Mouse (Mus musculus) heart, adult 2 months (tissue): ENCODE results near the gene 1110032A03Rik.

Experiments
- CTCF ChIP-seq: fragments of 200-600 bp; IDR thresholded peaks from 2 replicates; pipeline ENCODE4 v1.8.1; 2022; ENCODE audit warnings: antibody characterized with exemption, mild to moderate bottlenecking, moderate library complexity
- POLR2A ChIP-seq: fragments of 200-500 bp; IDR thresholded peaks from 2 replicates; pipeline ENCODE4 v1.6.1; 2011; ENCODE audit warnings: mild to moderate bottlenecking, low read depth, low read length, control low read depth; ENCODE audit not compliant: insufficient read depth

DNA sequence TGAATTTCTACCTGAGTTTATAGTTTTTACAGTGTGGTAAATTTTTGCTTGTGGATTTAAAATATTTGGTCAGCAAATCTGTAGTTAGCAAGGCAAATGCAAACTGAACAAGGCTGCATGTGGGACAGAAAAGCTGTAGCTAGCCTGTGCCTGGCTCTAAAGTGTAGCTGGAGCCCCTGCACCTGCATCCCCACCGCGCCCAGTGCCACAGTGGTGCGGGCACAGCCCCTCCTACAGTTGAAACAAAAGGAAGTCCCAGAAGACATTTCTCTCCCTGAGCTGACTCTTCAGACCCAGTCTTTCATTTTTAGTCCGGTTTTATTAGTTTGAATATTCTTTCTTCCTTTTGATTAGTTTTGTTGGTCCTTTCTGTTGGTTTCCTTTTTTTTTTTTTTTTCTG, 40.3 kb upstream of the 1110032A03Rik start:
- TF ChIP-seq POLR2A: no peak
- TF ChIP-seq CTCF: no peak
